ENCODE assay signal across 1 mouse cellular context in genomic region chr19:5998180-5998579, GRCm38 (mm10).
TF ChIP-seq lines count a peak whose summit lies in the region.

No protein-coding gene starts in this region.

TF ChIP-seq in MEL, 35 proteins besides CTCF, POLR2A, EP300 and RAD21:
- TF ChIP-seq SMC3 (IDR thresholded peaks at IDR 0.05; ENCODE audit: low read depth, low read length) (no peak), MYB (IDR thresholded peaks at IDR 0.05; ENCODE audit: low read depth, low read length) (no peak), MAFK (IDR thresholded peaks at IDR 0.05; ENCODE audit: borderline replicate concordance, low read depth, low read length) (no peak), ELF1 (IDR thresholded peaks at IDR 0.05; ENCODE audit: low read depth, low read length) (no peak), MEF2A (IDR thresholded peaks at IDR 0.05; ENCODE audit: extremely low read depth, insufficient replicate concordance, low read depth, low read length, poor library complexity, severe bottlenecking) (no peak), USF2 (IDR thresholded peaks at IDR 0.05; ENCODE audit: borderline replicate concordance in 1 of 2, insufficient read depth in 1 of 2, low read depth in 1 of 2, low read length in 2 of 2) (no peak), TBP (IDR thresholded peaks at IDR 0.05; ENCODE audit: low read depth, low read length) (no peak), MYC (IDR thresholded peaks at IDR 0.05; ENCODE audit: low read depth, low read length) (no peak), ZMIZ1 (IDR thresholded peaks at IDR 0.05; ENCODE audit: low read depth, low read length) (no peak), RCOR1 (IDR thresholded peaks at IDR 0.05; ENCODE audit: low read depth, low read length) (no peak), NELFE (IDR thresholded peaks at IDR 0.05; ENCODE audit: low read depth, low read length) (no peak), UBTF (IDR thresholded peaks at IDR 0.05; ENCODE audit: borderline replicate concordance, insufficient read depth, low read depth, low read length) (no peak), CHD2 (IDR thresholded peaks at IDR 0.05; ENCODE audit: low read length) (no peak), KAT2A (conservative IDR thresholded peaks at IDR 0.05; ENCODE audit: low read depth, low read length) (no peak), ZC3H11A (IDR thresholded peaks at IDR 0.05; ENCODE audit: low read depth, low read length) (no peak), BHLHE40 (IDR thresholded peaks at IDR 0.05; ENCODE audit: borderline replicate concordance, low read depth, low read length) (no peak), ZNF384 (IDR thresholded peaks at IDR 0.05; ENCODE audit: low read depth, low read length) (no peak)
